Mouse (Mus musculus) CH12.LX (cell line): ENCODE results near the gene Ift43. TPM values are rescaled to one million over a fixed set of nuclear protein-coding genes. Genes with fewer than 3 reads are reported as not detected.

Experiments used
- DNase-seq: peaks from one replicate; pipeline ENCODE4 v3.0.0-alpha.2; 2013; ENCODE audit errors: extremely low read depth
- H3K27ac ChIP-seq: 2 replicates; pipeline ENCODE4 v1.5.1; 2012; ENCODE audit warnings: low read depth, mild to moderate bottlenecking, control low read depth, moderate library complexity; ENCODE audit not compliant: insufficient read depth
- H3K27me3 ChIP-seq: replicated peaks from 2 replicates; pipeline ENCODE3; 2012; ENCODE audit warnings: inconsistent platforms
- H3K36me3 ChIP-seq, 2 experiments: replicated peaks in 1 of 2; 2 replicates each; pipeline versions ENCODE3 to v1.6.1; 2012; ENCODE audit warnings: inconsistent platforms in 1 of 2, low read length in 1 of 2, mild to moderate bottlenecking in 1 of 2, mixed read lengths in 1 of 2, moderate library complexity in 1 of 2; ENCODE audit not compliant: control insufficient read depth in 1 of 2, insufficient read depth in 1 of 2
- H3K4me1 ChIP-seq, 2 experiments: 2 replicates each; pipeline ENCODE4 v1.6.1; 2012; ENCODE audit warnings: inconsistent platforms in 1 of 2, moderate library complexity in 1 of 2; ENCODE audit not compliant: insufficient read depth in 2 of 2, control insufficient read depth in 1 of 2
- H3K4me2 ChIP-seq: 2 replicates; pipeline ENCODE4 v1.6.1; 2012; ENCODE audit warnings: low read depth, mild to moderate bottlenecking, control low read depth; ENCODE audit not compliant: poor library complexity, insufficient read depth, severe bottlenecking
- H3K4me3 ChIP-seq, 3 experiments: fragments of 150-350 bp in 1 of 3; sonication (generic) in 1 of 3; replicated peaks in 1 of 3; 2 replicates each; pipeline versions ENCODE3 to v1.5.1; 2011 to 2012; ENCODE audit warnings: low read depth in 2 of 3, low read length in 2 of 3, mild to moderate bottlenecking in 2 of 3, moderate library complexity in 2 of 3, control low read depth in 1 of 3, improper control_type of control experiment in 1 of 3, inconsistent platforms in 1 of 3, mixed read lengths in 1 of 3; ENCODE audit not compliant: poor library complexity in 1 of 3
- H3K79me2 ChIP-seq: replicated peaks from 2 replicates; pipeline ENCODE4 v1.6.1; 2012; ENCODE audit warnings: mild to moderate bottlenecking, moderate library complexity; ENCODE audit not compliant: control insufficient read depth, poor library complexity, insufficient read depth, severe bottlenecking; ENCODE audit errors: extremely low read depth
- H3K9ac ChIP-seq: 2 replicates; pipeline ENCODE4 v1.6.1; 2012; ENCODE audit warnings: low read depth, mild to moderate bottlenecking, control low read depth, moderate library complexity; ENCODE audit not compliant: insufficient read depth
- H3K9me3 ChIP-seq: replicated peaks from 2 replicates; pipeline ENCODE3; 2012; ENCODE audit warnings: low read length, inconsistent platforms, mixed read lengths
- CHD2 ChIP-seq: IDR thresholded peaks from 2 replicates; pipeline ENCODE4 v1.6.1; 2011; ENCODE audit warnings: low read length, improper control_type of control experiment
- CTCF ChIP-seq, 2 experiments: IDR thresholded peaks in 1 of 2; conservative IDR thresholded peaks in 1 of 2; 2 replicates each; pipeline ENCODE4 v1.5.1; 2011 to 2012; ENCODE audit warnings: low read depth in 2 of 2, low read length in 2 of 2, improper control_type of control experiment in 1 of 2, inconsistent platforms in 1 of 2, mild to moderate bottlenecking in 1 of 2, moderate library complexity in 1 of 2
- E2F4 ChIP-seq: IDR thresholded peaks from 2 replicates; pipeline ENCODE4 v1.6.1; 2011; ENCODE audit warnings: low read depth, low read length, improper control_type of control experiment; ENCODE audit not compliant: insufficient replicate concordance
- ELF1 ChIP-seq: IDR thresholded peaks from 2 replicates; pipeline ENCODE4 v1.6.1; 2014; ENCODE audit warnings: low read depth, mild to moderate bottlenecking, inconsistent platforms, low read length, improper control_type of control experiment
- ETS1 ChIP-seq: conservative IDR thresholded peaks from 2 replicates; pipeline ENCODE4 v1.6.1; 2012; ENCODE audit warnings: low read depth, mild to moderate bottlenecking, inconsistent platforms, low read length, improper control_type of control experiment, moderate library complexity
- GABPA ChIP-seq: IDR thresholded peaks from 2 replicates; pipeline ENCODE4 v1.6.1; 2012; ENCODE audit warnings: low read depth, low read length, improper control_type of control experiment, inconsistent platforms; ENCODE audit not compliant: insufficient replicate concordance
- HCFC1 ChIP-seq: IDR thresholded peaks from 2 replicates; pipeline ENCODE4 v1.6.1; 2012; ENCODE audit warnings: low read depth, mild to moderate bottlenecking, inconsistent platforms, low read length, improper control_type of control experiment
- JUND ChIP-seq: conservative IDR thresholded peaks from 2 replicates; pipeline ENCODE4 v1.6.1; 2011; ENCODE audit warnings: low read depth, low read length, improper control_type of control experiment
- MAFK ChIP-seq: IDR thresholded peaks from 2 replicates; pipeline ENCODE4 v1.6.1; 2011; ENCODE audit warnings: low read length, improper control_type of control experiment; ENCODE audit not compliant: insufficient replicate concordance
- MAX ChIP-seq: IDR thresholded peaks from 2 replicates; pipeline ENCODE4 v1.6.1; 2011; ENCODE audit warnings: low read length, improper control_type of control experiment
- MYC ChIP-seq: IDR thresholded peaks from 2 replicates; pipeline ENCODE4 v1.6.1; 2011; ENCODE audit warnings: low read depth, mild to moderate bottlenecking, improper control_type of control experiment, low read length
- NRF1 ChIP-seq: IDR thresholded peaks from 2 replicates; pipeline ENCODE4 v1.6.1; 2014; ENCODE audit warnings: low read depth, mild to moderate bottlenecking, inconsistent platforms, low read length, improper control_type of control experiment, moderate library complexity
- RAD21 ChIP-seq: IDR thresholded peaks from 2 replicates; pipeline ENCODE4 v1.6.1; 2011; ENCODE audit warnings: low read depth, mild to moderate bottlenecking, low read length, improper control_type of control experiment, moderate library complexity
- RCOR1 ChIP-seq: conservative IDR thresholded peaks from 2 replicates; pipeline ENCODE4 v1.6.1; 2012; ENCODE audit warnings: low read depth, mild to moderate bottlenecking, inconsistent platforms, low read length, improper control_type of control experiment
- SIN3A ChIP-seq: IDR thresholded peaks from 2 replicates; pipeline ENCODE4 v1.6.1; 2012; ENCODE audit warnings: low read length, improper control_type of control experiment, inconsistent platforms
- SMC3 ChIP-seq: IDR thresholded peaks from 2 replicates; pipeline ENCODE4 v1.6.1; 2011; ENCODE audit warnings: low read depth, low read length, improper control_type of control experiment
- TBP ChIP-seq: conservative IDR thresholded peaks from 2 replicates; pipeline ENCODE4 v1.6.1; 2011; ENCODE audit warnings: low read depth, low read length, improper control_type of control experiment
- USF2 ChIP-seq: conservative IDR thresholded peaks from 2 replicates; pipeline ENCODE4 v1.6.1; 2011; ENCODE audit warnings: low read depth, low read length, improper control_type of control experiment
- ZC3H11A ChIP-seq: IDR thresholded peaks from 2 replicates; pipeline ENCODE4 v1.6.1; 2012; ENCODE audit warnings: low read depth, mild to moderate bottlenecking, inconsistent platforms, low read length, improper control_type of control experiment
- ZKSCAN1 ChIP-seq: IDR thresholded peaks from 2 replicates; pipeline ENCODE4 v1.6.1; 2012; ENCODE audit warnings: low read depth, inconsistent platforms, low read length, improper control_type of control experiment, borderline replicate concordance
- dilution Hi-C: fragments of 300-500 bp; cut with MboI; formaldehyde crosslinking; loops from 2 replicates; pipeline ENCODE4 v1.14.3; 2020; ENCODE audit warnings: low sequenced_read_pairs; ENCODE audit not compliant: extremely low pct_unique_long_range_greater_than_20kb, extremely low pct_ligation_motif_present
- in situ Hi-C: fragments of 300-500 bp; cut with MboI; formaldehyde crosslinking; loops from 3 replicates; pipeline ENCODE4 v1.14.3; 2019; ENCODE audit warnings: low sequenced_read_pairs, low pct_ligation_motif_present, low pct_unique_long_range_greater_than_20kb, mixed read lengths
- polyA plus RNA-seq: library from polyadenylated mRNA; unstranded; fragments of >175 nt; gene quantifications from 2 replicates; pipeline ENCODE4 v1.2.1, GENCODE M21; 2012; ENCODE audit warnings: low read depth; ENCODE audit not compliant: insufficient read length
- total RNA-seq, 2 experiments: library from RNA; depleted of rRNA; stranded (reverse); fragments of 300-350 nt in 1 of 2; fragments of >200 nt in 1 of 2; gene quantifications; 2 replicates each; pipeline ENCODE4 v1.2.3; 2012 to 2014

The Ift43 gene
- total and polyA plus RNA-seq, 3 experiments = 2.0 to 8.6 (median 2.8) TPM

- peak; percentile 63 for DNase-seq
- Histone ChIP-seq H3K27me3 (peaks cover 17% of the 10 kb centered on the region), H3K27ac (no peak overlapping the region), H3K4me1 (0 out of 4 replicates have a peak, but pooled peaks cover 0 to 2% of the 10 kb centered on the region in 2 experiments), H3K36me3 (no peaks in the 10 kb centered on the region), H3K9ac (no peak overlapping the region), H3K4me2 (no peak overlapping the region), H3K9me3 (no peaks in the 10 kb centered on the region), H3K79me2 (no peaks in the 10 kb centered on the region), H3K4me3 (no peak overlapping the region)
- dilution Hi-C loops = no loop called here
- TF ChIP-seq GABPA = no peak
- TF ChIP-seq SMC3 = peak; percentile 86
- TF ChIP-seq CTCF (conservative IDR thresholded peaks at IDR 0.05 in 1 of 2, IDR thresholded peaks at IDR 0.05 in 1 of 2; ENCODE audit: low read depth in 2 of 2, low read length in 2 of 2) = peak; percentile 62 to 92; a peak in 3 of 4 replicates
- no peak for TF ChIP-seq ETS1
- peak; percentile 94 for TF ChIP-seq RAD21
- TF ChIP-seq ZC3H11A = peak; percentile 32; the same call in 1 of the 2 replicates
- in situ Hi-C loops = loop anchor here (5.0 to 25.0 kb wide), 2 partner anchors 270 to 480 kb away; no protein-coding TSS in a partner anchor
Observed at GRCm38 (mm10) chr12:86132799-86133198, 50.5 kb downstream of the Ift43 start.

- peaks cover 9% of the 10 kb centered on the region for H3K27me3 ChIP-seq
- no peak overlapping the region for H3K27ac ChIP-seq
- no peaks in the 10 kb centered on the region for H3K9me3 ChIP-seq
- no peak for DNase-seq
- dilution Hi-C loops = no loop called here
- no peaks in the 10 kb centered on the region for H3K4me1 ChIP-seq
- no peak overlapping the region for H3K9ac ChIP-seq
- no peaks in the 10 kb centered on the region for H3K36me3 ChIP-seq
- no peak overlapping the region for H3K4me3 ChIP-seq
- H3K79me2 ChIP-seq = no peaks in the 10 kb centered on the region
- H3K4me2 ChIP-seq = no peak overlapping the region
- in situ Hi-C loops = loop anchor here (25.0 kb wide), 1 partner anchor 477 kb away; no protein-coding TSS in a partner anchor
- TF ChIP-seq RCOR1 (no peak), GABPA (no peak), MAFK (no peak), HCFC1 (no peak), USF2 (no peak), SIN3A (no peak), JUND (no peak)
Observed at GRCm38 (mm10) chr12:86135691-86136090, 53.4 kb downstream of the Ift43 start.

DNA sequence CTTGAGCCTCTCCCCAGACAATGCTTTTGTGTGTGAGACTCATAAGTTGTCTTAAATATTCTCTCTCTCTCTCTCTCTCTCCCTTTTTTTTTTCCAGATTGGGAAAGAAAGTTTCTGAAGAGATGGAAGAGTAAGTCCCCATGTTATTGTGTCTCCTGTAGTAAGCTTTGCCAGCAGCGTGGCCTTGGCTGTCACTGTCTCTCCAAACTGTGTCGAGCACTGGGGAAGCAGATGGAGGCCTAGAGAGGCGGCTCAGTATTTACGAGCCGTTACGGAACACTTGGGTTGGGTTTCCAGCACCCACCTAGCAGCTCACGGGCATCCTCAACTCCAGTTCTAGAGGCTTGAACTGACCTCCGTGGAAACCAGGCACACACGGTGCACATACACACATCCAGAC, 56.4 kb downstream of the Ift43 start:
- Histone ChIP-seq H3K4me3 (no peak overlapping the region), H3K4me2 (no peak overlapping the region), H3K36me3 (no peaks in the 10 kb centered on the region), H3K27me3 (no peaks in the 10 kb centered on the region), H3K27ac (no peak overlapping the region), H3K79me2 (no peaks in the 10 kb centered on the region), H3K9me3 (no peaks in the 10 kb centered on the region), H3K9ac (no peak overlapping the region), H3K4me1 (peaks cover 8 to 12% of the 10 kb centered on the region in 2 experiments)
- no peak for TF ChIP-seq ELF1
- no peak for TF ChIP-seq ZKSCAN1
- no peak for TF ChIP-seq E2F4
- TF ChIP-seq TBP = no peak
- TF ChIP-seq NRF1 = no peak
- TF ChIP-seq MAX = no peak
- no peak for TF ChIP-seq CHD2
- TF ChIP-seq MYC = no peak
- in situ Hi-C loops (loop anchor here (25.0 kb wide), 1 partner anchor 474 kb away; no protein-coding TSS in a partner anchor), dilution Hi-C loops (no loop called here)
- no peak for DNase-seq
